Mouse (Mus musculus) embryonic stem cell, embryonic (primary cell): Measurements from ENCODE around the gene Bcl11a.

Experiments used
- CTCF ChIA-PET, 4 experiments: fragments of 300-600 bp in 2 of 4; fragments of 350-600 bp in 2 of 4; sonication (Branson Sonifier 250); formaldehyde crosslinking; loops; one replicate each; lab custom pipeline; 2022; ENCODE audit warnings: inconsistent platforms in 2 of 4; lab: Charles Lee
- POLR2A ChIA-PET, 4 experiments: fragments of 300-600 bp in 2 of 4; fragments of 350-600 bp in 2 of 4; sonication (Branson Sonifier 250); formaldehyde crosslinking; loops; one replicate each; lab custom pipeline; 2022; ENCODE audit warnings: antibody characterized with exemption in 4 of 4, inconsistent platforms in 1 of 4; lab: Charles Lee

The Bcl11a gene

DNA sequence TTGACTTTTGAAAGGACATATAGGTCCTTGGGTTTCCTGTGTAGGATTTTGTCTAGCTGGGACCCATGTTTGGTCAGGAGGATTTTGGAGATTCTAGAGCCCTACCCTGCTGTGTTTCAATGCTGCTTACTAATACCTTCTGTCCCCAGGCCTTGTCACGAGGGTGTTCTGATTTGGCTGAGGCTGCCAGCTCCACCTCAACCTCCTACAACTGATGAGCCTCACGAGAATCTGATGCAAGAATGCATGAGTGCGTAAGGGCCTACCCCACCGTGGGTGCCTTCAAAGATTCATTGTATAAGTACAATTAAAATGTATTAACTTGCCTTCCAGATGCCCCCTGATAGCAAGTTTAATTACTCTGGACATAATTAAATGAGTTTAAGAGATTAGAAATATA, 123.4 kb downstream of the Bcl11a start:
- ChIA-PET POLR2A (interaction anchor here in 3 of 4 experiments (0.7 to 1.2 kb wide), 4 partner anchors 10 to 124 kb away, joined by 3 to 4 read pairs (median 3); partner anchors contain the start of gene Bcl11a (in 1 of the 3)), CTCF (no interaction called here)

DNA sequence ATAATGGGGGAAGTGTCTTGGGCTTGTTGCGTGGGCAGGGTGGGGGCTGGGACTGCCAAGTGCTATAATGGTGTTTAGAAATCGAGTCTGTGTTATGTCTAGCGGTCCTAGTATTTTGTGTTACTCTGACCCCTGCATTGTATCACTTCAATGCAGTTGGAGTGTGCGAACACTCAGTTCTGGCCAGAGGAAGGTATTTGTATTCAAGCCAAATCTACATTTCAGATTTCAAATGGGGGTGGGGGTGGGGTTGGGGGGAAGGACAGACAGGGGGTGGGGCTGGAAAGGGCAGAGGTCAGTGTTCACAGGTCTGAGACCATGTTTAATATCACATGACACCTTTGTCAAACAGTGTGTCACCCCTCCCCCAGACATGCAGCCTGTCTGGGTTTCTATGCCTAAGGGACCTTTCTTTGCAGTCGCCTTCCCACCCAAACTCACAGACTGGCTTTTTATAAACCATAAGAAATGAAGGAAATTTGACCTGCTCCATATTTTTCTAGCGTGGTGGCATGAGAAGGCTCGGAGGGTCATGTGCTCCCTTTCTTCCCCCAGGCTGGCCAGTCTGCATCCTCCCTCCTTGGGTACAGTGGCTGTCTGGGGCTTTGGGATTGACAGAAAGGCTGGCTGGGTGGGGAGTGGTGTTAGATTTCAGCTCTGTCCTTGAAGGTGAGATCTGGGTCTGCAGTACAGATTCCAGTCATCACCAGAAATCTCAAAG, 124.9 kb downstream of the Bcl11a start:
- ChIA-PET POLR2A (interaction anchor here in 2 of 4 experiments (0.9 to 1.2 kb wide), 4 partner anchors 8 to 125 kb away, joined by 3 to 4 read pairs (median 4); partner anchors contain the start of gene Bcl11a (in 1 of the 2)), CTCF (interaction anchor here in 1 of 4 experiments (0.7 kb wide), 1 partner anchor 44 kb away, joined by 4 read pairs; no protein-coding TSS in a partner anchor)

DNA sequence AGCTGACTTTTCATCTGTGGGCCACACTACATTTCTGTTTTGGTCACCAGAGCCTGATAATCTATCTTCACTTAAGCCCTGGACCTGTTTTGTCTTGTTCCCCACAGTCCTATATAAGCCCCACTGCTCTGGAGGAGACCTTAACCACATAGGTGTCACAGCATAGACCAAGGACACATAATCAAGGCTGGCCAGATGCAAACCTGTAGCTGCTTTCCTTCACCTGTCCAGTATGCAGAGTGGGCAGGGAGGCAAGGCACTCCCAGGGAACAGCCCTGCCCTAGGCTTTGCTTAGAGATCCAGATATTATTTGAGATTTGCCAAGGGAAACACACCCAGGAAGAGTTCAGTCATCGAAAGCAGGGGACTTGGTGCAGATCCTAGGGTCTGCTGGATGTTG, 125.6 kb downstream of the Bcl11a start:
- ChIA-PET CTCF (no interaction called here), POLR2A (interaction anchor here in 1 of 4 experiments (0.9 to 1.1 kb wide), 2 partner anchors 64 to 103 kb away, joined by 3 to 4 read pairs; no protein-coding TSS in a partner anchor)

DNA sequence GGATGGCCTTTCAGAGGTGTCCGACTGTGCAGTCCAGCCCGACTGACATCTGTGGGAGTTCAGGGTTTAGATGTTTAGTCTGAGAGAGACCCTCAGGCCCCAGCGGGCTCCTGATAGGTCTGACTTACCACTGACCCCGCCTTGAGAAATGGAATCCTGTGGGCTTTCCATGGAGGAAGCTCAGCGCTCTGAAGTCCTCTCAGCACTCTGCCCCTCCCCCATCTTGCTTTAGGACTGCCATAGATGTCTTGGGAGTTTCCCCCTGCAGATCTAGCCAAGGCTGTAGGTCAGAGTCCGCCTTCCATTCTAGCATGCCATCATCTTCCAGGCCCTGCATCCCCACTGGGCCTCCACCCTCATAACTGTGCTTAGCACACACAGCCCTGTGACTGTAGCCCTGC, 131.1 kb downstream of the Bcl11a start:
- ChIA-PET CTCF (no interaction called here), POLR2A (no interaction called here)

DNA sequence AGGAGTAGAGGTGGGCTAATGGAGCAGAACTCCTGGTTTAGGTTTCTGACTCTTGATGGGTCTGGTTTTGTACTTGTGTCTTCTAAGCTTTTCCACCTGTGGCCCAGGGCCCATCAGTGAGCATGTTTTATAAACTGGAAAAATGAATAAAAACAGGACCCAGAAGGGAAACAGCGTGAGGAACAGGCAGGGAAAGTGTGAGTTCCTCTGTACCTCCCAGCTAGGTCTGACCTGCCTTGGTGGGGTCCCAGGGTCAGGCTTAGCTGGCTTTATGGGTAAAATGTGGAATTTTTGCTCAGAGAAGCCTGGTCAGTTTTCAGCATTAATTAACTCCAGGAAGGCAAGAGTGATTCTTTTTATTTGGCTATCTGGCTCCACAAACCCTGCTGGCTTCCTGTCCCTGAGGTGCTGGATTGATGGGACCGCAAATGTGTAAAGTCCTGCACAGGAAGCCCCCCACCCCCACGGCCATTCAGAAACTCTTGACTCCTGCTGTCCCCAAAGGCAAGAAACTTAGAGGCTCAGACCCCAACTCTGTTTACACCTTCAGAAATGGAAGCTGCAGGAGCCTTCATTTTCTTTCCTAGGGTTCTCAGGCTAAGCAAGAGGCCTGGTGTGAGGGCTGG, 136.8 kb downstream of the Bcl11a start:
- ChIA-PET POLR2A (no interaction called here), CTCF (no interaction called here)

DNA sequence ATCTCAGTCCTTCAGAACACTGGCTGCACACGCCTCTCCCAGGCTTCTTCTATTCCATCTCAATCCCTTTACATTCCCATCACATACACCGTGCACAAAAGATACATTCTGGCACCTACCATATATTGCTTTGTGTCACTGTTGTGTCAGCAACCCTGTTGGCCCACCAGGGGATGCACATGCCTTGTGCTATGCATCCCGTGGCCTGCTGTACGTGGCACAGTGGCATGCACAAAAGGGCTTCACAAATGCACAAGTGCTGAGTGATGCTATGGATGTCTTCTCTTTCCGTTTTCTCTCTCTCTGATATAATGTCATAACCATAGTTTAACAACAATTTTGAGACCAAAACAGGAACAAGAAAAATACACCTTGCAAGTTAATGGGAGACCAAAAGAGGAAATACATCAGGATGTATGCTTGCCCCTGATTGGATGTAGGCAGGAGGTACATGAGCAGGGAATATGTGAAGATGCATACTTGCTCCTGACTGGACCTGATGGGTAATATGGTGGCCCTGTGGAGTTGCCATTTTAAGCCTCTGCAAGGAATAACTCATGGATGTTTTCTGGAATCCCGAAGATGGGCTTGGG, 140.0 kb downstream of the Bcl11a start:
- ChIA-PET CTCF (no interaction called here), POLR2A (no interaction called here)

DNA sequence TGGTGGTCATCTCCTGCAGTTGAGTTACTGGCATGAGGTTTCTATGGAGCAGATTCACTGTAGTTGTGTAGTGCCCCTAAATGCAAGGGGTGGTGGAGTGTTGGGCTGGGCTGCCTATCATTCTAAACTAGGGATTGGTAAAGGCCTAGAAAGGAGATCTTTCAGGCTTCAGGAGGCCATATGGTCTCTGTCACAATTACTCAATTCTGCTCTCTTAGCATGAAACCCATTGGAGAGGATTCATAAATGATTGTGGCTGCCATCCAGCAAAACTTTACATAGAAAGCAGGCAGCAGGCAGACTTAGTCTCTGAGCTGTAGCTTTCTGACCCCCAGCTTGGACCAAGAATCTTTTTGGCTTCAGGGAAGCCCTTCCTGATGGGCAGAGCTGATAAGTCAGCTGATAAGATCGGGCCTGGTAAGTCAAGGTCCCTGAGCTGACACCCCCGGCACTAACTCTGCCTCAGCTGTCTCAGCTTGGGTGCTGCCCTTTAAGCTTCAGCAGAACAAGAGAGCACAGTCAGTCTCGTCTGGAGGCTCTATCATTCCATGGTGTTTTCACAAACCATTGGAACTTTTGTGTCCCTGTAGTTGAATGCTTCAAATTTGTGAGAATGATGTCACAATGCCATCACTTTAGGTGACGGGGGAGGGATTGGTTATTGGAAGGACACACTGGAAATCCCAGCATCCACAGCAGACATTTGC, 143.9 kb downstream of the Bcl11a start:
- ChIA-PET CTCF (no interaction called here), POLR2A (interaction anchor here in 1 of 4 experiments (0.9 kb wide), 1 partner anchor 247 kb away, joined by 4 read pairs; no protein-coding TSS in a partner anchor)
